Mouse (Mus musculus): ENCODE data around the gene Tnfrsf18. TPM values are rescaled to one million over a fixed set of nuclear protein-coding genes. Genes with fewer than 3 reads are reported as not detected.

Tnfrsf18 gene
- polyA plus RNA-seq, 1 experiment from 2014 or later: 1.4 TPM

DNA sequence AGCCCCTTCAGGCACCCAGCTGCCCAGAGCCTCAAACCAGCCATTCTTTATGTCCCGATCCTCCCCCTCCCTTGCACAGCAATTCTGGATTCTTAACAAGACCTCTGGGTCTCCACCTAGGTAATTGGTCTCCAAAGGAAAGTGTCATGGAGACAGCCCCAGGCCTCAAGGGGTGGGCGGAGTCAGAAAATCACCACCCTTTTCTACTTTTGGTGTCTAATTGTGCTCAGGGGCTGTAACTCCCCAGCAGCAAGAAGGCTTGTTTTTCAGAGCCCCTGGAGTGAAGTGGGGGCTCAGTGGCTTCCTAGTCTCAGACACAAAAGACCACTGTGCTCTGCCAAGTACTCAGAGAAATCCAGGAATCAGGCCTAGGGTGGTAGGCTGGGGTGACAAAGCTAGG, 44.8 kb downstream of the Tnfrsf18 start:
- Histone ChIP-seq H3K36me3 (ENCODE audit: control insufficient read depth, insufficient read depth, low read length) (no peaks in the 10 kb centered on the region), H3K9me3 (ENCODE audit: control insufficient read depth, low read length) (no peaks in the 10 kb centered on the region), H3K27ac (replicated peaks; ENCODE audit: low read depth, low read length) (no peak overlapping the region), H3K4me3 (replicated peaks; ENCODE audit: low read depth, low read length) (no peak overlapping the region), H3K9ac (replicated peaks; ENCODE audit: low read length) (no peak overlapping the region; the same call in 1 of the 2 replicates), H3K4me1 (ENCODE audit: control insufficient read depth, insufficient read depth, low read length) (peaks cover 10% of the 10 kb centered on the region), H3K4me2 (ENCODE audit: low read length) (no peak overlapping the region), H3K27me3 (ENCODE audit: control insufficient read depth, insufficient read depth, low read length) (no peaks in the 10 kb centered on the region)
- ATAC-seq (ENCODE audit: low FRiP score, low TSS enrichment) (no peak), DNase-seq (peak; percentile 19)
- WGBS: 58% methylated on average over 2 of the region's 2 CpGs

DNA sequence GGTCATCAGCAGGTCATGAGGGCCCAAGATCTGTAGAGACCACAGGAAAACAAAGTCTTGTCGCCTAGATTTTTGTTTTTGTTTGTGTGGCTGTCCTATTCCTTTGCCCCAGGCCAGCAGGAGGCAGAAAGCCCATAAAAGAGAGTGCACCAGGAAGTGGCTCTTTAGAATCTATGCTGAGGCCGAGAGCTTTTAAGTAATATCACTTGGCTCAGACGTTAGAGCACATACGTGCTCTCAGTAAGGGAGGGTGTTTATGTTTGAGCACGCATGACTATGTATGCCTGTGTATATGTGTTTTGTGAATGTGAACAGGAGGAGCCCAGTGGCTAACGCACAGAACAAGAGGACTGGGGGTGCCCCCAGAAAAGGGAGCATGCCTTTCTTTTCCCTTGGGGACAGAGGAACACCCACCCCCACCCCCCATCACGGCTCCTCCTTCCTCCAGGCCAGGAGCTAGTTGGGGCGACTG, 51.0 kb downstream of the Tnfrsf18 start:
- 10% methylated on average over 8 of the region's 8 CpGs for WGBS
- no peak for DNase-seq
- no peak for ATAC-seq (ENCODE audit: low FRiP score, low TSS enrichment)

GRCm38 (mm10) chr4:156077499-156078301, 51.7 kb downstream of the Tnfrsf18 start:
- no peak for ATAC-seq (ENCODE audit: low FRiP score, low TSS enrichment)
- peak; percentile 29 for DNase-seq
- under 1% methylated on average over 58 of the region's 58 CpGs for WGBS
- H3K4me3 ChIP-seq (replicated peaks; ENCODE audit: low read depth, low read length): peak overlapping the region; percentile 33
- H3K4me2 ChIP-seq (ENCODE audit: low read length): peak overlapping the region; percentile 54
- H3K27me3 ChIP-seq (ENCODE audit: control insufficient read depth, insufficient read depth, low read length): peaks cover 14% of the 10 kb centered on the region
- no peaks in the 10 kb centered on the region for H3K9me3 ChIP-seq (ENCODE audit: control insufficient read depth, low read length)
- H3K36me3 ChIP-seq (ENCODE audit: control insufficient read depth, insufficient read depth, low read length): no peaks in the 10 kb centered on the region
- no peaks in the 10 kb centered on the region; the same call in 1 of the 2 replicates for H3K4me1 ChIP-seq (ENCODE audit: control insufficient read depth, insufficient read depth, low read length)
- H3K9ac ChIP-seq (replicated peaks; ENCODE audit: low read length): no peak overlapping the region; the same call in 1 of the 2 replicates
- no peak overlapping the region for H3K27ac ChIP-seq (replicated peaks; ENCODE audit: low read depth, low read length)

More for the DNA sequence above, 51.0 kb downstream of the Tnfrsf18 start:
- Histone ChIP-seq H3K9me3 (ENCODE audit: control insufficient read depth, low read length) (no peaks in the 10 kb centered on the region), H3K4me3 (replicated peaks; ENCODE audit: low read depth, low read length) (peak overlapping the region; percentile 33; the same call in 1 of the 2 replicates), H3K4me1 (ENCODE audit: control insufficient read depth, insufficient read depth, low read length) (no peaks in the 10 kb centered on the region; the same call in 1 of the 2 replicates), H3K27me3 (ENCODE audit: control insufficient read depth, insufficient read depth, low read length) (peaks cover 14% of the 10 kb centered on the region), H3K36me3 (ENCODE audit: control insufficient read depth, insufficient read depth, low read length) (no peaks in the 10 kb centered on the region), H3K9ac (replicated peaks; ENCODE audit: low read length) (no peak overlapping the region), H3K4me2 (ENCODE audit: low read length) (peak overlapping the region; percentile 54), H3K27ac (replicated peaks; ENCODE audit: low read depth, low read length) (no peak overlapping the region)

MicroRNAs encoded within 50 kb of the gene (microRNA counts, 519-probe panel; counts per million panel counts)
- microRNA mmu-miR-200a: not detected
- microRNA mmu-miR-200b: not detected
- not detected for microRNA mmu-miR-429

Small RNA genes lying within 50 kb of the gene (microRNA-seq; reads per million reads assigned to microRNA genes)
- gene Mir200a (1.8 reads per million, percentile 8 among the genes with 10 or more reads in this experiment), gene Mir200b (6.5 reads per million, percentile 29 among the genes with 10 or more reads in this experiment), gene Mir429 (20.1 reads per million, percentile 40 among the genes with 10 or more reads in this experiment)

Other genes starting within 250 kb of the Tnfrsf18 start
- 0.43 and 0.51 TPM in 2 replicates for gene Tmem88b, start 240.3 kb upstream of the Tnfrsf18 start, polyA plus RNA-seq (2014; fragmentation: Nextera tagmentation; extraction: Ambion mirVana)
- gene Ankrd65, start 235.7 kb upstream of the Tnfrsf18 start, polyA plus RNA-seq (2014; fragmentation: Nextera tagmentation; extraction: Ambion mirVana): not detected in 2 replicates
- gene Mrpl20, start 223.3 kb upstream of the Tnfrsf18 start, polyA plus RNA-seq (2014; fragmentation: Nextera tagmentation; extraction: Ambion mirVana): 255 and 298 TPM in 2 replicates
- gene Ccnl2, start 213.7 kb upstream of the Tnfrsf18 start, polyA plus RNA-seq (2014; fragmentation: Nextera tagmentation; extraction: Ambion mirVana): 134 and 162 TPM in 2 replicates
- 118 and 129 TPM in 2 replicates for gene Aurkaip1, start 194.9 kb upstream of the Tnfrsf18 start, polyA plus RNA-seq (2014; fragmentation: Nextera tagmentation; extraction: Ambion mirVana)
- gene Mxra8, start 186.5 kb upstream of the Tnfrsf18 start, polyA plus RNA-seq (2014; fragmentation: Nextera tagmentation; extraction: Ambion mirVana): 6.0 and 17.5 TPM in 2 replicates
- 15.3 and 18.0 TPM in 2 replicates for gene Dvl1, start 178.8 kb upstream of the Tnfrsf18 start, polyA plus RNA-seq (2014; fragmentation: Nextera tagmentation; extraction: Ambion mirVana)
- gene Tas1r3, start 162.8 kb upstream of the Tnfrsf18 start, polyA plus RNA-seq (2014; fragmentation: Nextera tagmentation; extraction: Ambion mirVana): 0.31 and 0.57 TPM in 2 replicates
- gene Cptp, start 156.7 kb upstream of the Tnfrsf18 start, polyA plus RNA-seq (2014; fragmentation: Nextera tagmentation; extraction: Ambion mirVana): 24.6 and 31.2 TPM in 2 replicates
- gene Ints11, start 156.6 kb upstream of the Tnfrsf18 start, polyA plus RNA-seq (2014; fragmentation: Nextera tagmentation; extraction: Ambion mirVana): 78.2 and 83.2 TPM in 2 replicates
- 45.8 and 54.5 TPM in 2 replicates for gene Pusl1, start 134.4 kb upstream of the Tnfrsf18 start, polyA plus RNA-seq (2014; fragmentation: Nextera tagmentation; extraction: Ambion mirVana)
- gene Acap3, start 134.3 kb upstream of the Tnfrsf18 start, polyA plus RNA-seq (2014; fragmentation: Nextera tagmentation; extraction: Ambion mirVana): 76.6 and 84.8 TPM in 2 replicates
- gene Ube2j2, start 82.3 kb upstream of the Tnfrsf18 start, polyA plus RNA-seq (2014; fragmentation: Nextera tagmentation; extraction: Ambion mirVana): 131 and 138 TPM in 2 replicates
- gene C1qtnf12, start 63.8 kb upstream of the Tnfrsf18 start, polyA plus RNA-seq (2014; fragmentation: Nextera tagmentation; extraction: Ambion mirVana): 7.1 and 8.3 TPM in 2 replicates
- 36.3 and 38.7 TPM in 2 replicates for gene B3galt6, start 33.5 kb upstream of the Tnfrsf18 start, polyA plus RNA-seq (2014; fragmentation: Nextera tagmentation; extraction: Ambion mirVana)
- 105 and 112 TPM in 2 replicates for gene Sdf4, start 33.3 kb upstream of the Tnfrsf18 start, polyA plus RNA-seq (2014; fragmentation: Nextera tagmentation; extraction: Ambion mirVana)
- 0.47 and 0.49 TPM in 2 replicates for gene Tnfrsf4, start 12.3 kb upstream of the Tnfrsf18 start, polyA plus RNA-seq (2014; fragmentation: Nextera tagmentation; extraction: Ambion mirVana)
- gene Ttll10, start 33.2 kb downstream of the Tnfrsf18 start, polyA plus RNA-seq (2014; fragmentation: Nextera tagmentation; extraction: Ambion mirVana): 0.28 TPM in 1 of 2 replicates, not detected in the other
- 26.1 and 32.8 TPM in 2 replicates for gene 9430015G10Rik, start 83.8 kb downstream of the Tnfrsf18 start, polyA plus RNA-seq (2014; fragmentation: Nextera tagmentation; extraction: Ambion mirVana)
- gene Rnf223, start 104.3 kb downstream of the Tnfrsf18 start, polyA plus RNA-seq (2014; fragmentation: Nextera tagmentation; extraction: Ambion mirVana): 0.81 and 0.92 TPM in 2 replicates
- 122 and 142 TPM in 2 replicates for gene Agrn, start 171.3 kb downstream of the Tnfrsf18 start, polyA plus RNA-seq (2014; fragmentation: Nextera tagmentation; extraction: Ambion mirVana)
- gene Isg15, start 174.7 kb downstream of the Tnfrsf18 start, polyA plus RNA-seq (2014; fragmentation: Nextera tagmentation; extraction: Ambion mirVana): 0.51 and 2.5 TPM in 2 replicates
- gene AW011738, start 177.1 kb downstream of the Tnfrsf18 start, polyA plus RNA-seq (2014; fragmentation: Nextera tagmentation; extraction: Ambion mirVana): 0.84 and 0.96 TPM in 2 replicates
- 1.9 and 2.0 TPM in 2 replicates for gene Perm1, start 189.7 kb downstream of the Tnfrsf18 start, polyA plus RNA-seq (2014; fragmentation: Nextera tagmentation; extraction: Ambion mirVana)
- 27.7 and 31.5 TPM in 2 replicates for gene Plekhn1, start 208.7 kb downstream of the Tnfrsf18 start, polyA plus RNA-seq (2014; fragmentation: Nextera tagmentation; extraction: Ambion mirVana)
- 46.6 and 54.1 TPM in 2 replicates for gene Noc2l, start 209.8 kb downstream of the Tnfrsf18 start, polyA plus RNA-seq (2014; fragmentation: Nextera tagmentation; extraction: Ambion mirVana)
- gene Samd11, start 229.5 kb downstream of the Tnfrsf18 start, polyA plus RNA-seq (2014; fragmentation: Nextera tagmentation; extraction: Ambion mirVana): 3.9 and 4.4 TPM in 2 replicates

Measured in midbrain, embryonic 14.5 days (tissue).